ENCODE assay signal across 26 mouse cellular contexts in genomic region chr16:91337480-91337879, GRCm38 (mm10). TPM values are rescaled to one million over a fixed set of nuclear protein-coding genes. Genes with fewer than 3 reads are reported as not detected.
DNase-seq lines count a peak whose midpoint lies in the region; ATAC-seq and TF ChIP-seq lines count a peak whose summit lies in the region.
"Had no signal": no experiment of that assay in that cellular context is flagged by ENCODE, and none has a peak within 500 bp of the region (broad histone marks: within the 10 kb centered on the region; RNA-seq: fewer than 3 reads in every experiment).

No protein-coding gene starts in this region.

- 51% methylated on average over 5 of the region's 5 CpGs for WGBS in forebrain, embryonic 10.5 days
- 45% methylated on average over 5 of the region's 5 CpGs for WGBS in forebrain, postnatal 0 days
- WGBS in hindbrain, embryonic 12.5 days, result 45% methylated on average over 5 of the region's 5 CpGs
- WGBS in hindbrain, embryonic 13.5 days, result 40% methylated on average over 5 of the region's 5 CpGs
- 20% methylated on average over 5 of the region's 5 CpGs for WGBS in midbrain, embryonic 14.5 days

- no peak for TF ChIP-seq CTCF in forebrain, postnatal 0 days (IDR thresholded peaks at IDR 0.05; ENCODE audit: low read depth)
- TF ChIP-seq CTCF in brain, embryonic 14.5 days (IDR thresholded peaks at IDR 0.05; ENCODE audit: borderline replicate concordance, extremely low read depth, insufficient read depth, insufficient read length), result no peak

- H3K9ac ChIP-seq in forebrain, postnatal 0 days, result no peak overlapping the region
- H3K9ac ChIP-seq in hindbrain, embryonic 12.5 days, result no peak overlapping the region
- H3K9ac ChIP-seq in hindbrain, embryonic 13.5 days, result no peak overlapping the region; the same call in 1 of the 2 replicates
- H3K9ac ChIP-seq in midbrain, embryonic 14.5 days (replicated peaks; ENCODE audit: low read length), result no peak overlapping the region
- H3K9ac ChIP-seq: limb, embryonic 15.5 days; liver, postnatal 0 days had no signal

- no peaks in the 10 kb centered on the region; the same call in 1 of the 2 replicates for H3K9me3 ChIP-seq in forebrain, embryonic 10.5 days
- no peaks in the 10 kb centered on the region for H3K9me3 ChIP-seq in forebrain, postnatal 0 days (ENCODE audit: low read length)
- no peaks in the 10 kb centered on the region for H3K9me3 ChIP-seq in hindbrain, embryonic 12.5 days (replicated peaks)
- no peaks in the 10 kb centered on the region for H3K9me3 ChIP-seq in hindbrain, embryonic 13.5 days
- no peaks in the 10 kb centered on the region for H3K9me3 ChIP-seq in midbrain, embryonic 14.5 days (ENCODE audit: control insufficient read depth, low read length)
- H3K9me3 ChIP-seq: heart, embryonic 10.5 days; limb, embryonic 15.5 days had no signal

- peak overlapping the region; percentile 72 for H3K27ac ChIP-seq in forebrain, embryonic 10.5 days
- no peak overlapping the region for H3K27ac ChIP-seq in forebrain, postnatal 0 days (ENCODE audit: low read depth, low read length)
- no peak overlapping the region for H3K27ac ChIP-seq in hindbrain, embryonic 12.5 days
- no peak overlapping the region for H3K27ac ChIP-seq in hindbrain, embryonic 13.5 days
- H3K27ac ChIP-seq in midbrain, embryonic 14.5 days (replicated peaks; ENCODE audit: low read depth, low read length), result no peak overlapping the region
- H3K27ac ChIP-seq: heart, embryonic 10.5 days; layer of hippocampus, adult 2 months; limb, embryonic 15.5 days; stomach, postnatal 0 days had no signal

- ATAC-seq in forebrain, postnatal 0 days, result no peak
- 0 out of 2 replicates have a peak, but pooled peaks have one; percentile 30 for ATAC-seq in hindbrain, embryonic 12.5 days (ENCODE audit: low FRiP score)
- ATAC-seq in hindbrain, embryonic 13.5 days (ENCODE audit: low FRiP score), result no peak
- peak; percentile 53; the same call in 1 of the 2 replicates for ATAC-seq in midbrain, embryonic 14.5 days (ENCODE audit: low FRiP score, low TSS enrichment)

- H3K36me3 ChIP-seq in forebrain, embryonic 10.5 days (replicated peaks), result no peaks in the 10 kb centered on the region
- no peaks in the 10 kb centered on the region for H3K36me3 ChIP-seq in forebrain, postnatal 0 days (ENCODE audit: insufficient read depth)
- H3K36me3 ChIP-seq in hindbrain, embryonic 12.5 days, result no peaks in the 10 kb centered on the region
- no peaks in the 10 kb centered on the region for H3K36me3 ChIP-seq in hindbrain, embryonic 13.5 days
- H3K36me3 ChIP-seq in midbrain, embryonic 14.5 days (ENCODE audit: control insufficient read depth, insufficient read depth, low read length), result no peaks in the 10 kb centered on the region
- H3K36me3 ChIP-seq: heart, embryonic 10.5 days; limb, embryonic 15.5 days had no signal

- H3K4me2 ChIP-seq in forebrain, postnatal 0 days (ENCODE audit: low read depth), result no peak overlapping the region
- H3K4me2 ChIP-seq in hindbrain, embryonic 12.5 days (replicated peaks), result no peak overlapping the region
- H3K4me2 ChIP-seq in hindbrain, embryonic 13.5 days, result no peak overlapping the region
- no peak overlapping the region for H3K4me2 ChIP-seq in midbrain, embryonic 14.5 days (ENCODE audit: low read length)
- H3K4me2 ChIP-seq: limb, embryonic 15.5 days had no signal

- no peak for DNase-seq in forebrain, embryonic 10.5 days (ENCODE audit: extremely low spot score, low spot score)
- DNase-seq in forebrain, postnatal 0 days, result no peak
- peak; percentile 45 for DNase-seq in brain, embryonic 14.5 days (ENCODE audit: low read depth)
- peak; percentile 15 for DNase-seq in midbrain, embryonic 14.5 days
- DNase-seq in gastrocnemius, postnatal 25 days, result no peak
- DNase-seq in adrenal gland, adult 18-20 months (ENCODE audit: low spot score in 2 of 2), result no peak
- DNase-seq: adrenal gland, postnatal 10 days; cerebellum, adult 9-11 months; heart, postnatal 10 days; kidney, adult 8-10 months; kidney, postnatal 14 days; layer of hippocampus, postnatal 36 days; liver, postnatal 0 days; lung, postnatal 10 days; right cerebral cortex, postnatal 4 days had no signal

- H3K4me1 ChIP-seq in forebrain, embryonic 10.5 days, result peaks cover 32% of the 10 kb centered on the region
- no peaks in the 10 kb centered on the region for H3K4me1 ChIP-seq in forebrain, postnatal 0 days (ENCODE audit: insufficient read depth)
- peaks cover 15% of the 10 kb centered on the region for H3K4me1 ChIP-seq in hindbrain, embryonic 12.5 days
- H3K4me1 ChIP-seq in hindbrain, embryonic 13.5 days (replicated peaks), result peaks cover 16% of the 10 kb centered on the region
- no peaks in the 10 kb centered on the region for H3K4me1 ChIP-seq in midbrain, embryonic 14.5 days (ENCODE audit: control insufficient read depth, insufficient read depth, low read length)
- H3K4me1 ChIP-seq: heart, embryonic 10.5 days had no signal

- H3K4me3 ChIP-seq in forebrain, embryonic 10.5 days, result no peak overlapping the region
- H3K4me3 ChIP-seq in forebrain, postnatal 0 days (ENCODE audit: low read depth, low read length), result no peak overlapping the region
- no peak overlapping the region for H3K4me3 ChIP-seq in hindbrain, embryonic 12.5 days
- no peak overlapping the region for H3K4me3 ChIP-seq in hindbrain, embryonic 13.5 days
- H3K4me3 ChIP-seq in midbrain, embryonic 14.5 days (replicated peaks; ENCODE audit: low read depth, low read length), result no peak overlapping the region
- H3K4me3 ChIP-seq: heart, embryonic 10.5 days; layer of hippocampus, adult 2 months; limb, embryonic 15.5 days had no signal

- no peak for TF ChIP-seq POLR2A in brain, embryonic 14.5 days (IDR thresholded peaks at IDR 0.05; ENCODE audit: borderline replicate concordance, extremely low read depth, insufficient read depth, insufficient read length, poor library complexity, severe bottlenecking)

- H3K27me3 ChIP-seq in forebrain, embryonic 10.5 days (ENCODE audit: poor library complexity, severe bottlenecking), result peaks cover 37% of the 10 kb centered on the region
- no peaks in the 10 kb centered on the region for H3K27me3 ChIP-seq in forebrain, postnatal 0 days (ENCODE audit: insufficient read depth, low read length)
- H3K27me3 ChIP-seq in hindbrain, embryonic 12.5 days, result peaks cover 35% of the 10 kb centered on the region
- peaks cover 56% of the 10 kb centered on the region for H3K27me3 ChIP-seq in hindbrain, embryonic 13.5 days
- H3K27me3 ChIP-seq in midbrain, embryonic 14.5 days (ENCODE audit: control insufficient read depth, insufficient read depth, low read length), result no peaks in the 10 kb centered on the region; the same call in 1 of the 2 replicates

RNA-seq across cellular contexts. Expression of gene Ifnar2, which starts 35.1 kb away (rescaled TPM):
- polyA plus RNA-seq in forebrain, embryonic 10.5 days (2016; fragmentation: Nextera tagmentation; extraction: Ambion mirVana), result 28.6 and 29.0 TPM in 2 replicates
- 24.5 and 25.5 TPM in 2 replicates for total RNA-seq in forebrain, postnatal 0 days (2014; rRNA removed)
- polyA plus RNA-seq in forebrain, postnatal 0 days (2015; fragmentation: Nextera tagmentation; extraction: Ambion mirVana), result 53.1 and 58.1 TPM in 2 replicates
- 34.0 and 34.1 TPM in 2 replicates for polyA plus RNA-seq in hindbrain, embryonic 12.5 days (2016; fragmentation: Nextera tagmentation; extraction: Ambion mirVana)
- polyA plus RNA-seq in hindbrain, embryonic 13.5 days (2015; fragmentation: Nextera tagmentation; extraction: Ambion mirVana), result 33.2 and 36.3 TPM in 2 replicates
- 20.5 and 24.1 TPM in 2 replicates for polyA plus RNA-seq in brain, embryonic 14.5 days (2012; rRNA removed)
- polyA plus RNA-seq in midbrain, embryonic 14.5 days (2014; fragmentation: Nextera tagmentation; extraction: Ambion mirVana), result 29.0 and 32.2 TPM in 2 replicates
- total RNA-seq in gastrocnemius, postnatal 25 days (2021), result 1 to 10 TPM; 7.1 to 10.0 TPM
- 100 to 1,000 TPM in 1 of 2 experiments, 10 to 100 TPM in 1; 99.5 to 102 TPM for total RNA-seq in adrenal gland, adult 18-20 months (2021)

RNA-seq across cellular contexts. Expression of gene Gm21970, which starts 54.0 kb away (rescaled TPM):
- not detected in 2 replicates for polyA plus RNA-seq in forebrain, embryonic 10.5 days (2016; fragmentation: Nextera tagmentation; extraction: Ambion mirVana)
- 6.1 TPM in 1 of 2 replicates, not detected in the other for total RNA-seq in forebrain, postnatal 0 days (2014; rRNA removed)
- polyA plus RNA-seq in forebrain, postnatal 0 days (2015; fragmentation: Nextera tagmentation; extraction: Ambion mirVana), result not detected in 2 replicates
- polyA plus RNA-seq in hindbrain, embryonic 12.5 days (2016; fragmentation: Nextera tagmentation; extraction: Ambion mirVana), result not detected in 2 replicates
- polyA plus RNA-seq in hindbrain, embryonic 13.5 days (2015; fragmentation: Nextera tagmentation; extraction: Ambion mirVana), result not detected in 2 replicates
- 0.11 TPM in 1 of 2 replicates, not detected in the other for polyA plus RNA-seq in brain, embryonic 14.5 days (2012; rRNA removed)
- not detected in 2 replicates for polyA plus RNA-seq in midbrain, embryonic 14.5 days (2014; fragmentation: Nextera tagmentation; extraction: Ambion mirVana)
- not detected for total RNA-seq in gastrocnemius, postnatal 25 days (2021)
- not detected for total RNA-seq in adrenal gland, adult 18-20 months (2021)
- total RNA-seq: adrenal gland, postnatal 10 days; gastrocnemius, postnatal 4 days; heart, postnatal 10 days; layer of hippocampus, adult 2 months; layer of hippocampus, postnatal 36 days; left cerebral cortex, postnatal 25 days; megakaryocyte progenitor cell, adult 5-6 weeks had no signal
- polyA plus RNA-seq: cortical plate, adult 2 months; embryonic facial prominence, embryonic 14.5 days; heart, embryonic 10.5 days; limb, embryonic 15.5 days; liver, postnatal 0 days; stomach, postnatal 0 days had no signal

Comparison
In these comparisons a context has a peak if more than half of its experiments do, and no peak if none do; other contexts are left out.
1. ATAC-seq: peak in hindbrain, embryonic 12.5 days (single experiment) and midbrain, embryonic 14.5 days (single experiment); none in forebrain, postnatal 0 days (single experiment) and hindbrain, embryonic 13.5 days (single experiment).
2. DNase-seq: peak in brain, embryonic 14.5 days (single experiment) and midbrain, embryonic 14.5 days (single experiment); none in forebrain, embryonic 10.5 days (single experiment), forebrain, postnatal 0 days (single experiment), gastrocnemius, postnatal 25 days (single experiment) and adrenal gland, adult 18-20 months (0 of 2).